Mouse (Mus musculus) cerebellum, adult 2 months (tissue): ENCODE results near the gene Pgls.

Experiments
- CTCF ChIP-seq: fragments of 200-500 bp; IDR thresholded peaks from 2 replicates; pipeline ENCODE4 v1.5.1; 2011; ENCODE audit warnings: low read depth, mild to moderate bottlenecking, control low read depth, low read length, moderate library complexity, borderline replicate concordance; ENCODE audit not compliant: insufficient read depth
- POLR2A ChIP-seq: fragments of 200-500 bp; IDR thresholded peaks from 2 replicates; pipeline ENCODE4 v1.6.1; 2011; ENCODE audit warnings: low read length, control low read depth, borderline replicate concordance; ENCODE audit not compliant: insufficient read depth

- TF ChIP-seq CTCF (peak; percentile 40; the same call in 1 of the 2 replicates), POLR2A (0 out of 2 replicates have a peak, but pooled peaks have one; percentile 10)
These were observed 37.2 kb downstream of the Pgls start for GRCm38 (mm10) chr8:71629096-71629697.
